Comparison of ENCODE assay signal across 16 mouse cellular contexts in the genomic region with DNA sequence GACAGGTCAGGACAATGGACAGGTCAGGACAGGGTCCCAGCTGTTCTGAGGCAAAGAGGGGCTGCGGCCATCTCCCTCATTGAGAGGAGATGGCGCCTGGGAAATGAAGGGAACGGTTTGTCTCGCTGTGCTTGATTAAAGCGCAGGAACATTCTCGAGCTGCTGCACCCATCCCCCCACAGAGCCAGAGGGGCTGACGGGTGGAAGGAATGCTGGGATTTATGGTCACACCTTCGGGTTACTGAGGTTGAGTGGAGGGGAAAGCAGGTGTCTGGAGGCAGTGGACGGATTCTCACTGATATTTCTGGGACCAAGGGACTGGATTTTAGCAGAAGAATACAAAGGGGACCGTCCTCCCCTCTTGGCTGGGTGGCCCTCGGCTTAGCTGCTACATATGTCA. TPM values are rescaled to one million over a fixed set of nuclear protein-coding genes. Genes with fewer than 3 reads are reported as not detected.
DNase-seq lines count a peak whose midpoint lies in the region; ATAC-seq and TF ChIP-seq lines count a peak whose summit lies in the region.
"Had no signal": no experiment of that assay in that cellular context is flagged by ENCODE, and none has a peak within 500 bp of the region (broad histone marks: within the 10 kb centered on the region; RNA-seq: fewer than 3 reads in every experiment).

No protein-coding gene starts in this region.

- no peak overlapping the region for H3K4me3 ChIP-seq in heart, embryonic 13.5 days
- no peak overlapping the region for H3K4me3 ChIP-seq in lung, postnatal 0 days (ENCODE audit: low read depth, low read length)
- H3K4me3 ChIP-seq in embryonic facial prominence, embryonic 13.5 days = peak overlapping the region; percentile 14; the same call in 1 of the 2 replicates
- H3K4me3 ChIP-seq in thymus, adult 2 months (ENCODE audit: control insufficient read depth, insufficient read depth, low read length) = no peak overlapping the region
- H3K4me3 ChIP-seq: stomach, embryonic 15.5 days had no signal

- peak overlapping the region; percentile 88 for H3K27ac ChIP-seq in heart, embryonic 13.5 days (replicated peaks)
- no peak overlapping the region for H3K27ac ChIP-seq in lung, postnatal 0 days (ENCODE audit: low read length)
- H3K27ac ChIP-seq in embryonic facial prominence, embryonic 13.5 days = no peak overlapping the region
- H3K27ac ChIP-seq in thymus, adult 2 months (ENCODE audit: control insufficient read depth, insufficient read depth, low read length) = no peak overlapping the region
- H3K27ac ChIP-seq: stomach, embryonic 15.5 days had no signal

- 24% methylated on average over 11 of the region's 11 CpGs for WGBS in heart, embryonic 13.5 days
- 19% methylated on average over 11 of the region's 11 CpGs for WGBS in lung, postnatal 0 days
- 17% methylated on average over 11 of the region's 11 CpGs for WGBS in embryonic facial prominence, embryonic 13.5 days
- WGBS in thymus, adult 2 months = 61% methylated on average over 11 of the region's 11 CpGs

- no peaks in the 10 kb centered on the region for H3K36me3 ChIP-seq in heart, embryonic 13.5 days
- no peaks in the 10 kb centered on the region for H3K36me3 ChIP-seq in lung, postnatal 0 days (ENCODE audit: insufficient read depth, low read length)
- H3K36me3 ChIP-seq in embryonic facial prominence, embryonic 13.5 days = no peaks in the 10 kb centered on the region
- no peaks in the 10 kb centered on the region for H3K36me3 ChIP-seq in thymus, adult 2 months (ENCODE audit: control insufficient read depth, insufficient read depth, low read length)
- H3K36me3 ChIP-seq: G1E; stomach, embryonic 15.5 days had no signal

- peaks cover 28% of the 10 kb centered on the region for H3K4me1 ChIP-seq in heart, embryonic 13.5 days
- no peaks in the 10 kb centered on the region for H3K4me1 ChIP-seq in lung, postnatal 0 days (ENCODE audit: insufficient read depth, low read depth, low read length)
- H3K4me1 ChIP-seq in embryonic facial prominence, embryonic 13.5 days = peaks cover 17% of the 10 kb centered on the region
- H3K4me1 ChIP-seq in thymus, adult 2 months (replicated peaks; ENCODE audit: control insufficient read depth, insufficient read depth, low read length) = no peaks in the 10 kb centered on the region
- H3K4me1 ChIP-seq: stomach, embryonic 15.5 days had no signal

- no peak for ATAC-seq in heart, embryonic 13.5 days (ENCODE audit: extremely low read depth, insufficient number of reproducible peaks, low FRiP score, low TSS enrichment)
- ATAC-seq in lung, postnatal 0 days = no peak
- no peak for ATAC-seq in embryonic facial prominence, embryonic 13.5 days (ENCODE audit: insufficient number of reproducible peaks, insufficient read depth, low FRiP score, low TSS enrichment, low read depth)
- no peak for ATAC-seq in granulocyte monocyte progenitor cell, adult 5-6 weeks (replicated peaks; ENCODE audit: poor library complexity, severe bottlenecking)
- ATAC-seq: forebrain, embryonic 14.5 days had no signal

- peaks cover 42% of the 10 kb centered on the region for H3K27me3 ChIP-seq in heart, embryonic 13.5 days (replicated peaks)
- H3K27me3 ChIP-seq in lung, postnatal 0 days (replicated peaks; ENCODE audit: insufficient read depth, low read length) = no peaks in the 10 kb centered on the region
- H3K27me3 ChIP-seq in embryonic facial prominence, embryonic 13.5 days = peaks cover 36% of the 10 kb centered on the region
- H3K27me3 ChIP-seq in thymus, adult 2 months (ENCODE audit: control insufficient read depth, insufficient read depth, low read length) = no peaks in the 10 kb centered on the region
- H3K27me3 ChIP-seq: stomach, embryonic 15.5 days had no signal

- TF ChIP-seq EP300 in lung, postnatal 0 days (IDR thresholded peaks at IDR 0.05) = no peak

- no peak for TF ChIP-seq CTCF in lung, postnatal 0 days (IDR thresholded peaks at IDR 0.05)
- no peak for TF ChIP-seq CTCF in thymus, adult 2 months (IDR thresholded peaks at IDR 0.05; ENCODE audit: borderline replicate concordance, control insufficient read depth, extremely low read depth, insufficient read depth, low read length, poor library complexity)

- no peak for TF ChIP-seq POLR2A in thymus, adult 2 months (IDR thresholded peaks at IDR 0.05; ENCODE audit: control insufficient read depth, extremely low read depth, insufficient read depth, low read length, poor library complexity)

- DNase-seq in heart, adult 9 months (ENCODE audit: low spot score in 2 of 2) = no peak
- peak; percentile 76 for DNase-seq in lung, postnatal 10 days
- no peak for DNase-seq in lung, postnatal 0 days (ENCODE audit: low spot score)
- DNase-seq in mesoderm, embryonic 11.5 days (ENCODE audit: low read depth, low spot score) = peak; percentile 46
- no peak for DNase-seq in thymus, adult 2 months
- DNase-seq: cerebellum, adult 11 months; kidney, postnatal 10 days; layer of hippocampus, postnatal 36 days had no signal

- no peaks in the 10 kb centered on the region for H3K9me3 ChIP-seq in heart, embryonic 13.5 days
- no peaks in the 10 kb centered on the region for H3K9me3 ChIP-seq in lung, postnatal 0 days (ENCODE audit: low read length)
- no peaks in the 10 kb centered on the region for H3K9me3 ChIP-seq in embryonic facial prominence, embryonic 13.5 days
- H3K9me3 ChIP-seq: G1E; stomach, embryonic 15.5 days had no signal

- no peak overlapping the region; the same call in 1 of the 2 replicates for H3K4me2 ChIP-seq in heart, embryonic 13.5 days
- no peak overlapping the region for H3K4me2 ChIP-seq in lung, postnatal 0 days (replicated peaks; ENCODE audit: low read depth, low read length)
- peak overlapping the region; percentile 27 for H3K4me2 ChIP-seq in embryonic facial prominence, embryonic 13.5 days
- H3K4me2 ChIP-seq: liver, embryonic 11.5 days; stomach, embryonic 15.5 days had no signal

- H3K9ac ChIP-seq in heart, embryonic 13.5 days = peak overlapping the region; percentile 50
- no peak overlapping the region for H3K9ac ChIP-seq in lung, postnatal 0 days (replicated peaks; ENCODE audit: low read depth)
- peak overlapping the region; percentile 55; the same call in 1 of the 2 replicates for H3K9ac ChIP-seq in embryonic facial prominence, embryonic 13.5 days
- H3K9ac ChIP-seq: stomach, embryonic 15.5 days had no signal

RNA-seq across cellular contexts. Expression of gene Card14, which starts 0.3 kb away (rescaled TPM):
- 0.36 and 0.37 TPM in 2 replicates for polyA plus RNA-seq in heart, embryonic 13.5 days (2015; fragmentation: Nextera tagmentation; extraction: Ambion mirVana)
- polyA plus RNA-seq in lung, postnatal 0 days (2015; fragmentation: Nextera tagmentation; extraction: Ambion mirVana) = 0.06 TPM in 1 of 2 replicates, not detected in the other
- 1.1 and 1.2 TPM in 2 replicates for polyA plus RNA-seq in embryonic facial prominence, embryonic 13.5 days (2015; fragmentation: Nextera tagmentation; extraction: Ambion mirVana)
- not detected in 2 replicates for total RNA-seq in granulocyte monocyte progenitor cell, adult 5-6 weeks (2014; fragmentation: Nextera tagmentation)
- not detected in 2 replicates for total RNA-seq in granulocyte monocyte progenitor cell, adult 5-6 weeks (2017)
- 0.90 and 0.94 TPM in 2 replicates for polyA plus RNA-seq in thymus, adult 2 months (2012; rRNA removed)
- polyA plus RNA-seq: C2C12, G1E had no signal

RNA-seq across cellular contexts. Expression of gene Eif4a3, which starts 8.0 kb away (rescaled TPM):
- polyA plus RNA-seq in heart, embryonic 13.5 days (2015; fragmentation: Nextera tagmentation; extraction: Ambion mirVana) = 281 and 304 TPM in 2 replicates
- polyA plus RNA-seq in lung, postnatal 0 days (2015; fragmentation: Nextera tagmentation; extraction: Ambion mirVana) = 187 and 207 TPM in 2 replicates
- 339 and 385 TPM in 2 replicates for polyA plus RNA-seq in embryonic facial prominence, embryonic 13.5 days (2015; fragmentation: Nextera tagmentation; extraction: Ambion mirVana)
- 280 and 311 TPM in 2 replicates for total RNA-seq in granulocyte monocyte progenitor cell, adult 5-6 weeks (2014; fragmentation: Nextera tagmentation)
- total RNA-seq in granulocyte monocyte progenitor cell, adult 5-6 weeks (2017) = 188 and 228 TPM in 2 replicates
- 178 and 196 TPM in 2 replicates for polyA plus RNA-seq in thymus, adult 2 months (2012; rRNA removed)

RNA-seq across cellular contexts. Expression of gene Gaa, which starts 40.2 kb away (rescaled TPM):
- polyA plus RNA-seq in heart, embryonic 13.5 days (2015; fragmentation: Nextera tagmentation; extraction: Ambion mirVana) = 103 and 104 TPM in 2 replicates
- polyA plus RNA-seq in lung, postnatal 0 days (2015; fragmentation: Nextera tagmentation; extraction: Ambion mirVana) = 39.1 and 45.1 TPM in 2 replicates
- 58.5 and 61.0 TPM in 2 replicates for polyA plus RNA-seq in embryonic facial prominence, embryonic 13.5 days (2015; fragmentation: Nextera tagmentation; extraction: Ambion mirVana)
- 35.8 and 47.2 TPM in 2 replicates for total RNA-seq in granulocyte monocyte progenitor cell, adult 5-6 weeks (2014; fragmentation: Nextera tagmentation)
- 27.4 and 31.6 TPM in 2 replicates for total RNA-seq in granulocyte monocyte progenitor cell, adult 5-6 weeks (2017)
- polyA plus RNA-seq in thymus, adult 2 months (2012; rRNA removed) = 80.0 and 94.8 TPM in 2 replicates

RNA-seq across cellular contexts. Expression of gene Sgsh, which starts 47.4 kb away (rescaled TPM):
- polyA plus RNA-seq in heart, embryonic 13.5 days (2015; fragmentation: Nextera tagmentation; extraction: Ambion mirVana) = 5.7 and 6.9 TPM in 2 replicates
- polyA plus RNA-seq in lung, postnatal 0 days (2015; fragmentation: Nextera tagmentation; extraction: Ambion mirVana) = 12.6 TPM in 2 replicates
- 5.9 and 6.2 TPM in 2 replicates for polyA plus RNA-seq in embryonic facial prominence, embryonic 13.5 days (2015; fragmentation: Nextera tagmentation; extraction: Ambion mirVana)
- 4.3 and 5.2 TPM in 2 replicates for total RNA-seq in granulocyte monocyte progenitor cell, adult 5-6 weeks (2014; fragmentation: Nextera tagmentation)
- total RNA-seq in granulocyte monocyte progenitor cell, adult 5-6 weeks (2017) = 2.7 and 4.1 TPM in 2 replicates
- polyA plus RNA-seq in thymus, adult 2 months (2012; rRNA removed) = 28.6 and 36.5 TPM in 2 replicates

RNA-seq across cellular contexts. Expression of gene Slc26a11, which starts 47.4 kb away (rescaled TPM):
- 9.3 and 10.4 TPM in 2 replicates for polyA plus RNA-seq in heart, embryonic 13.5 days (2015; fragmentation: Nextera tagmentation; extraction: Ambion mirVana)
- 11.6 and 12.0 TPM in 2 replicates for polyA plus RNA-seq in lung, postnatal 0 days (2015; fragmentation: Nextera tagmentation; extraction: Ambion mirVana)
- 11.0 and 11.9 TPM in 2 replicates for polyA plus RNA-seq in embryonic facial prominence, embryonic 13.5 days (2015; fragmentation: Nextera tagmentation; extraction: Ambion mirVana)
- 1.1 TPM in 1 of 2 replicates, not detected in the other for total RNA-seq in granulocyte monocyte progenitor cell, adult 5-6 weeks (2014; fragmentation: Nextera tagmentation)
- total RNA-seq in granulocyte monocyte progenitor cell, adult 5-6 weeks (2017) = 0.21 and 0.43 TPM in 2 replicates
- 19.9 and 21.7 TPM in 2 replicates for polyA plus RNA-seq in thymus, adult 2 months (2012; rRNA removed)

Comparison
In these comparisons a context has a peak if more than half of its experiments do, and no peak if none do; other contexts are left out.
1. DNase-seq: peak in lung, postnatal 10 days (single experiment) and mesoderm, embryonic 11.5 days (single experiment); none in heart, adult 9 months (0 of 2), lung, postnatal 0 days (single experiment) and thymus, adult 2 months (single experiment).